Mouse (Mus musculus): ENCODE data around the gene Smok3c.
"Not testable (repeated sequence)": the region's sequence is repeated elsewhere in the genome, so short reads cannot be mapped to it uniquely, and the experiment has no call there.

The Smok3c gene

GRCm38 (mm10) chr5:138052894-138053293 lies at the start of gene Smok3c:
TSS of gene Smok3c (plus strand) at chr5:138053194.
- not testable (repeated sequence) for DNase-seq

DNA sequence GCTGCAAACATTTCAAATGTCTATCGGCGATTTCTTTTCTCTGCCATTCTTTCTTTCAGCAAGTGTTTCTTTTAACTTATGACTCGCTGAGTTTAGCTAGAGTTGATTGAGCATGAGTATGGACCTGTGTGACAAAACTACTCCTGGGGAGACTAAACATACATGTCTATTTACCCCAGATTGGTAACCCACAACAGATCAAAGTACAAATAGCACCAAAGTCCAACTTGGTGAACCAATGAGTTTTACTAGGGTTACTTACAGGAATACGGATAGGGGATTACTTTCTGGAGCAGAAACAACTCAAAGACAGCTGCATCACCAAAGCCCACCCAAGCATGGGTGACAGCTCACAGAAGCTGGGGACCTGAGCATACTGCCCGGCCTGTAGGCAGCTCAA lies 43.6 kb upstream of the Smok3c start:
- no peak for DNase-seq

DNA sequence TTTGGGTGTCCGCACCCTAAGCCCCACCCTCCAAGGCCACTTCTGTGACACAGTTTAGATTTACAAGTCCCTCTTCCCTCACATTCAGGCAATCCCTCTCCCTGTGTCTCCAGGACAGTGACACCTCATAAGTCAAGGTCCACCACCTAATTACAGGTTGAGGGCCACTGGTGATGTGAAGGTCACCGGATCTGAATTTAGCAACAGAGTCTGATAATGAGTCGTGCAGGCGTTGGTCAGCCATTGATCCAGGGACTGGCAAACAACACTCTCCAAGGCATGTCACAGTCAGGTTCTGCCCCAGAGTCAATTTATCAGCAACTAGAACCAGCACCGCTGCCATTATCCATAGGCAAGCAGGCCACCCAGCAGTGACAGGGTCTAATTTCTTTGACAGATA lies 40.6 kb upstream of the Smok3c start:
- no peak for DNase-seq

DNA sequence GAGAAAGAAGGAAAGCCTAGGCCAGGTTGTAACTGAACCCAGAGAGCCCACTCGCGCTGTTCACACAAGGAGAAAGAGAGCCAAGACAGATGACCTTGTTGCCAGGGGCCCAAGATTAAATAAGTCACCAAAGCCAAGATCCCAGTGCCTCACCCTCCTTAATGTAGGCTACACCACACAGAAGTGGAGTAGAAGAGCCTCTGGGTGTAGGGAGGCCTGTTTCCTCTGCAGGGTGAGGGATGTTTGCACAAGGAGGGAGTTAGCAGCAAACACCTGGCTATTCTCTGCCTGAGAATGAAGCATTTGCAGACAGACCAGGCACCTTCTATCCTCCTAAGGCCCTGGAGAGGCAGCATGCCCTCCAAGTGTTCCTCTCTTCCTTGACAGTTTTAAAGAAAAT lies 36.5 kb upstream of the Smok3c start:
- no peak for DNase-seq

DNA sequence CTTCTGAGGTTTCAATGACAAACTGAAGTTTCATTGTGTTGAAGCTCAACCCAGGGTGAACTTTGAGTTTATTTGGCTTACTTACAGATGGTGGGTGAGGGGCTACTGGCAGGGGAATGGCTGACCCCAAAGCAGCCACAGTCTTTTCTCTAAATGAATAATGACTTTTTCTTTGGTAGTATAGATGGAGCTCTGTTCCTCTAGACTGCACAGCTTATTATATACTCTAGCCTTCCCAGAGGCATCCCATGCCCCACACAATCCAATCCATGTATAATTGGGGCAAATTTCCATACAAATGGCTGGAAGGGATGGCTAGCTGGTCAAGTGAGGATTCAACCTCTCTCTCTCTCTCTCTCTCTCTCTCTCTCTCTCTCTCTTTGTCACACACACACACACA lies 36.0 kb upstream of the Smok3c start:
- DNase-seq, result no peak

- DNase-seq, result not testable (repeated sequence)
These were observed 33.4 kb upstream of the Smok3c start for GRCm38 (mm10) chr5:138019577-138019976.

DNA sequence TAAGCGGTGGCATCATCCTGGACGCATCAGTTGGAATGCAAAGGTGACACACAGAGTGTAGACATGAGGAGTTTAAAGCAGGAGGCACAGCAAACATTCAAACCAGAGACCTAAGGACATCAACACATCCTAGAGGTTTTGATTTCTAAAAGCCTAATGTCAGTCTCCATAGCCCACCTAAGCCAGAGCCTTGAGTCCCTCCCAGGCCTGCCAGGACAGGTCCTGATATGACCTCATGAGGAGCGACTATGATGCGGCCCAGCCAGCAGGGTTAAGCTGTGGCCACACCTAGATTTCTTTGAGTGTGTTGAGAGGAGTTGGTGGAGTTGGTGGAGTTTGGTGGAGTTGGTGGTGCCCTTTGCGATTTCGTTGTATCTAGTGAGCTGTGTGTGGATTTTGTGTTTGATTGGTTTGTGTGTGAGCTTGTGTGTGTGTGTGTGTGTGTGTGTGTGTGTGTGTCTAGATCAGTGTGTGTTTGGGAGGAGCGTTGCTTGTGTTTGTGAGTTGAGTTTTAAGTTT lies 32.0 kb upstream of the Smok3c start, which contains the start of the genes Smok3a and Smok3b:
Gene Smok3a (plus strand): TSS at position 301 of the 519 bp plus-strand sequence.
Gene Smok3b (plus strand): TSS at position 469 of the 519 bp plus-strand sequence.
- DNase-seq, result not testable (repeated sequence)

- no peak for DNase-seq
These were observed 20.8 kb downstream of the Smok3c start for GRCm38 (mm10) chr5:138073803-138074202.

- DNase-seq, result no peak
These were observed 22.7 kb downstream of the Smok3c start for GRCm38 (mm10) chr5:138075684-138076083.

DNA sequence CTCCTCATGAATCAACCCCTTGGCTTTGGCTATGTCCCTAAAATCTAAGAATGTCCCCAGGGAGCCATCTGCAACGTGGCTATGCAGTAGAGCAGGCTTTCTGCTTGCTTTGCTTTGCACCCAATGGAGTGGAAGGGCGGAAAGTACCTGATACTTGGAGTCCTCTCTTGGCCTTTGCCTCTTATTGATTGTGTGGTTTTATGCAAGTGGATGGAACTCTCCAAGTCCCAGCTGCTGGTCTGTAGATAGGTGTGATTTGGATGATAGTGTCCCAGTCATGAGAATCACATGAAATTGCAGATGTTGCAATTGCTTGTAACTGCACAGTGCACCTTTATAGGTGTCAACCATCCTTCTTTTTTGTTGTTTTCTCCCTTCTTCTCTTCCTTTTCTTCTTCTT lies 23.2 kb downstream of the Smok3c start:
- DNase-seq, result no peak

DNA sequence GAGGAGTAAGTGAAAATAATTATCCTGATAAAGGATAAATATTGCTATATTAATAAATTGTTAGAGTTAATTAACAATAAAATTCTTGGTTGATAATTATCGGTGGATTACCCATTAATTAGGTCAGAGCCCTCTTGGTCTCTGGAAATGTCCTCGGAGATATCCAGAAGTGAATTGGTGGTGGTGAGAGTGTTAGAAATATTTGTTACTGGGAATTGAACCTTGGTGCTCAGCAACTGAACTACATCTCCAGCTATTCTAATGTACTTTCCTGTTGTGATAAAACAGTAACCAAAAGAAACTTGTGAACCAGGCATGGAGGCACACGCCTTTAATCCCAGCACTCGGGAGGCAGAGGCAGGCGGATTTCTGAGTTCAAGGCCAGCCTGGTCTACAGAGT lies 27.5 kb downstream of the Smok3c start:
- DNase-seq, result no peak

DNA sequence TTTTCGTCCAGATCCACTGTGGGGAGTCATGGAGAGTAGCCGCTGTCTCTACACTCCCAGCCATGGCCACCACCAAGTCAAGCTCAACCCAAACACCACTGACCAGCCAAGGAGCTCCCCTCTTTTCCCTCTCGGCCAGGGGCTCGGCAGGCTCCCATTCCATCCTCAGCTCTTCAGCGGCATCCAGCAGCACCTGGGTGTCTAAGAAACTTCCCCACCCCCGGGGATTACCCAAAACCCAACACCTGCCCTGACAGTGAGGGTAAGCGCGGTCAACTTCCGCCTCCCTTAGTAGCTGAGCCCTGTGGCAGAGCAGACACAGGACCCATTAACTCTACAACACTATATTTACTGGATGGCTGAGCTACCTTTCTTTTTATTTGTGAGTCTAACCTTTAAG lies 28.5 kb downstream of the Smok3c start:
- no peak for DNase-seq

- DNase-seq, result no peak
These were observed 30.4 kb downstream of the Smok3c start for GRCm38 (mm10) chr5:138083318-138083900.

DNA sequence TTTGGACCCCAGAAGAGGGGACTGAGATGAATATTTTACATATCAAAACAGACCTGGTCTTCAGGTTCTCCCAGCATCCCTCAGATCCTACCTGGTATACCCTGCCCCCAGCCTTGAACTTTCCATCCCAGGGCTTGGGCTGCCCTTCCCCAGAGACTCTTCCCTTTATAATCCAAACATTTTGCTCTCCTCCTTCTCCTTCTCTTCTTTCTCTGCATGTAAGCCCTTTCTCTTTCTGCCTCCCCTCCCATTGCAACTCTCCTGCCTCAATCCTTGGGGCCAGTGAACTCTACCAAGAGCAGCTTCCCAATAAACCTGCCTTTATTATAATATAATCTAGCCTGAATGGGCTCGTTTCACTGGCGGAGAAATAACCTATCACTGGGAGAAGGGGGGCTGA lies 30.9 kb downstream of the Smok3c start:
- no peak for DNase-seq

GRCm38 (mm10) chr5:138084507-138084906 lies 31.5 kb downstream of the Smok3c start:
- DNase-seq, result peak; percentile 31

DNA sequence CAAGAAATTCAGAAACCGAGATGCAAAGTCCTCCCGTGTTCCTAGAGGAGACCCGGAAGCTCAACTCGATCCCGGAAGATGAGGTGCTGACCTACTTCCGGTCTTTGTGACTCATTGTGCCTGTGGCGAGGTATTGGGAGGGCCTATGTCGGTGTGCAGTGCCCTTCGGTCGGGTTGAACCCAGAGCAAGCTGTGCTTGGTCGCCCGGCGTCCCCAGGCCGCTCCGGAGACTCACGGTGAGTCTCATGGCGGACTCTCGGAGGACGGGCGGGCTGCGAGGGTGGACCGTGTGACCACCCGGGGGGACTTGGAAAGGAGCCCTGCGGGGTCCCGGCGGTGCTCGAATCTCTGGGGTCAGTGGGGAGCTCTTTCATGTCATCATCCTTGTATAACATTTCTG lies 32.0 kb downstream of the Smok3c start, which contains the start of gene Zkscan1:
Gene Zkscan1 (plus strand): TSS at position 89 of the 400 bp plus-strand sequence.
- DNase-seq, result peak; percentile 87

DNA sequence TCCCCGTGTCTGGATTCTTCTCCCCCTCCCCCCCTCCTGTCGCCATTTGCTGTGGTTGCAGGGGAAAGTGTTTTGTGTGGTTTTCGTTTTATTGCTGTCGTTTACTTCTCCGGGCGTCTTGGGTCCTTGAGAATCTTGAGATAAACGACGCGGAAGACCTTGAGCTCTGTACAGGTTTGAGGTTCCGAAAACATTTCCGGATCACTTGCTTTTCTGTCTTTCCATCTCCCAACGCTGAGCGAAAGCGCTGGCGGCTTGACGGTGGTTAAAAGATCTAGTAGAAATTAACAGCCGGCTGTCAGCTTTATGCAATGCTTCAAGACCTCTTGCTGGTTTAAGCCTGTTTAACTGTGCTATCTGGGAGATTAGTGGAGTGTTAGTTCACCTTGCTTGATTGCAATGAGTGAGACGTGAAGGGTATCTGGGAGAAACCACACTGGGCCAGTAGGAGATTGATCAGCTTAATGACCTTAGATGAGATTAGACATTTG lies 32.5 kb downstream of the Smok3c start:
- DNase-seq, result no peak

GRCm38 (mm10) chr5:138086842-138087241 lies 33.8 kb downstream of the Smok3c start:
- DNase-seq, result no peak

- no peak for DNase-seq
These were observed 35.4 kb downstream of the Smok3c start for GRCm38 (mm10) chr5:138088366-138088765.

DNA sequence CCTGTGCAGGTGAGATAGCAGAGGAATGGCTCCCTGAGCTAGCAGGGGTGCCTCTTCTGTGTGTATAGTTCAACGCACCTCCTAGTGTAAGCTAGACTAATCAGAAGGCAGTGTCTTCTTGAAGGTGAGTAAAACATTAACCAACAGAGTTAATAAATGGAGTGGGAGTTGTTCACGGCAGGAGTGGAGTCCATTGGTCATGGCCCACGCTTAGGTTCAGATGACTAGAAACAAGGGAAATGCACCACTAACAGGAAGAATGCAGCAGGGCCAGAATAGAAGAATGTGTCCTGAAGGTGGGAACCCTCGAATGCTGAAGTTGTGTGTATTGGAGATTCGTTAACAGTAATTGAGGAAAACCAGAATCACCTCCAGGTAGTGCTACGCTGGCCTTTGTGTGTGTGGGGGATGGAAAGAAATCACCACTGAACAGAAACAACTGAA lies 36.1 kb downstream of the Smok3c start:
- DNase-seq, result no peak

DNA sequence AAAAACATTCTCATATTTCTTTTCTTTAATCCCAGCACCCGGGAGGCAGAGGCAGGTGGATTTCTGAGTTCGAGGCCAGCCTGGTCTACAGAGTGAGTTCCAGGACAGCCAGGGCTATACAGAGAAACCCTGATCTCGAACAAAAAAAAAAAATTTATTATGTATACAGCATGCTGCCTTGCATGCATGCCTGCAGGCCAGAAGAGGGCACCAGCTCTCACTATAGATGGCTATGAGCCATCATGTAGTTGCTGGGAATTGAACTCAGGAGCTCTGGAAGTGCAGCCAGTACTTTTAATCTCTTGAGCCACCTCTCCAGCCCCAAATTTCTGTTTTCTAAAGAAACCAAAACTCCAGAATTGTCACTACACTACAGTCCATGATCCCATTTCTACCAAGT lies 37.3 kb downstream of the Smok3c start:
- no peak for DNase-seq

- no peak for DNase-seq
These were observed 37.7 kb downstream of the Smok3c start for GRCm38 (mm10) chr5:138090737-138091136.

- no peak for DNase-seq
These were observed 39.8 kb downstream of the Smok3c start for GRCm38 (mm10) chr5:138092771-138093170.

DNA sequence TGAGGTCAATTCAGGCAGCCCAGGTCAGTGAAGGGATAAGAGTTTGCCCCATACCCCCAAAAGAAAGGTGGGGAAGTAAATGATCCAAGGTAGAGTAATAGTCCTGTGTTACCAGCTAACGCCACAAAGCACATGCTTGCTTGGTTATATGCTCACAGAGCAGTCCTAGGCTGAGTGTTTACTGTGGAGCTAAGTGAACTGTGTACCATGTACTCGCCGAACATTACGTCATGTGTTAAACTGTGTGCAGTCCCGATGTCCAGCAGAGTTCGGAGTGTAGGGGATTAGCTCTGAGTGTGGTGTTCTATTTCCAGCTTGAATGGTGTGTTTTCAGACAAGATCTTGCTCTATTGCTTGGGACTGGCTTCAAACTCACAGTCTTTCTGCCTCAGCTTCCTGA lies 41.5 kb downstream of the Smok3c start:
- DNase-seq, result no peak

DNA sequence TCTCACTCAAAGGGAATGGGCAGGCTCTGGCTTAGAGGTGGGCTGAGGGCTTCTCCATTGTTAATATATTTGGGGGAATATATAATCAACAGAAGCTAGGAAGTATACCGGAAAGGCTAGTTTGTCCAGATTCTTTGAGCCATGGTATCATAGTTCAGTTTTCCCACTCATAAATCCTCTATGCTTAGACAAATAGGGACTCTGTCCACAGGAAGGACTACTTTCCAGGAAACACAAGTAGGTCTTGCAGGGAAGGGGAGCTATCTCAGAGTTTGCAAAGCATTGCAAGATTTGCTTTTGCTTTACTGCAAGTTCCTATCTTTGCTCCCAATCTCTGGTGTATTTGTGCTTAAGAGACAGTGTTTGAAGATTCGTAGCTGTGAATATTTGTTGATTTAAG lies 52.0 kb downstream of the Smok3c start:
- no peak for DNase-seq
